Mouse (Mus musculus) 416B (cell line): ENCODE results near the gene Gprc5a.

Experiments
- DNase-seq: peaks from one replicate; pipeline ENCODE4 v3.0.0; 2011; ENCODE audit warnings: low read depth

Gene Gprc5a

DNA sequence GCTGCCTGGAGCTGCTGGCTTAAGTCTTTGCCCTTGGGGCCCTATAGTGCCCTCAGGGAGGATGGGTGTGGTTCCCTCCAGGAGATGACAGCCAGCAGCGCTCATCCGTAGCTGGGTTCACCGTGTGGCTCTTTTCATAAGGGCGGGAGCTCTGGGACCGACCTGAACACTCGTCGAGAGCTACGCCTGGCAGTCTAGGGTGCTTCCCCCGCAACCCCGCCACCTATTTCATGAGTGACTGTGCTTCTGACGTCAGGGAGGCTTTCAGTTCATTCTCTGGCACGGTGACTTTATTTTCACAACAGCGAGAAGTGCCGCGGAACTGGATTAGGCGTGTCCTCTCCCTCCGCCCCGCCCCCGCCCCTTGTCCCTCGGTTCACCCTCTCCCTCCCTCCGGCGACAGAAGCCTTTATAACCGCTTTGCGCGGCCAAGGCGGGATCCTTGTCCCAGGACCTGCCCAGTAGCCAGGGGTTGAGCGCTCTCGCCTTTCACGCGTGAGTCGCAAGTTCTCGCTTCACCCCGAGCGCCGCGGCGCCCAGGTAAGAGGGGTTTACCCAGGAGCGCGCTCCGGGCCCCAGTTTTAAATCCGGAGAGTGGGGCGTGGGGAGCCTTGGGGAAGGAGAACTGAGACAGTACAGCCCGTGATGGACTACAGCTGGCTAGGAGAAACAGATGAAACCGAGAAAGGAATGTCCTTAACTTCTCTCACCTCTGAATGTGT, at the start of gene Gprc5a:
Gene Gprc5a, plus strand, starts transcription at position 416 of the 722 bp plus-strand sequence.
- DNase-seq, result no peak

- peak; percentile 13 for DNase-seq
Measured at GRCm38 (mm10) chr6:135017211-135017610, 48.2 kb upstream of the Gprc5a start.

DNA sequence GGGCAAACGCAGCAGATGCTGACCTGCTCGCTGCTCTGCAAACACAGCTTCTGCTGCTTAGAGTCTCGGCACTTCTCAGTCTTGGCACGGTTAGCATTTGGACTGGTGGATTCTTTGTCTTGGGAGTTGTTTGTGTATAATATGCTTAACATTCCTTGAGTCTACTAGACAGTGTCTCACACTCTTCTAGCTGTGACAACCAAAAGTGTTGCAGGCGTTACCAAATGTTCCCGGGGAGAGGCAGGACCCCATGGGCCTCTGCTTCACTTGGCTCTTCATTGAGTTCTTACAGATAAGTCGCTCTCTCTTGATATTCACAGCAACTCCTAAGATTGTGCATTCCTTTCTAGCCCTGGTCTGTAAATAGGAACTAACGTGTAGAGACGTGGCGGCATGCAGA, 45.9 kb upstream of the Gprc5a start:
- DNase-seq, result no peak

DNA sequence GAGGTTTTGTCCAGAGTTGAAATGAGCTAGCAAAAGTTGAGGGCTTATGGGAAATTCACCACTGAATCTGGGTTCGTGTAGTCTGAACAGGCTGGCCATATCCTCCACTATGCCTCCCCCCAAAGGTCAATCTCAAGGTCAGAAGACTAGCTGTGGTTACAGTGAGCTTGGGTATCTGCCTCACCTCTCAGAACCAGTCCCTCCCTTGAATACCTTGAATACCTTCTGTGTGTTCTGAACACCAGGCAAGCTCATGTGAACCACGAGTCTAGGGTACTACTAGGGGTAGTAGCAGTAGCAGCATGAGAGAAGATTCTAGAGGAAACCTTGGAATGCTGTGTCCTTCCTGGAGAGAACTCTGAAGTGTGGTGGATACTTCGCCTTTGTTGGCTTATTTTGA, 43.8 kb upstream of the Gprc5a start:
- DNase-seq, result no peak

- DNase-seq, result no peak
Measured at GRCm38 (mm10) chr6:135023379-135023778, 42.1 kb upstream of the Gprc5a start.

GRCm38 (mm10) chr6:135024781-135025420, 40.5 kb upstream of the Gprc5a start:
- peak; percentile 54 for DNase-seq

DNA sequence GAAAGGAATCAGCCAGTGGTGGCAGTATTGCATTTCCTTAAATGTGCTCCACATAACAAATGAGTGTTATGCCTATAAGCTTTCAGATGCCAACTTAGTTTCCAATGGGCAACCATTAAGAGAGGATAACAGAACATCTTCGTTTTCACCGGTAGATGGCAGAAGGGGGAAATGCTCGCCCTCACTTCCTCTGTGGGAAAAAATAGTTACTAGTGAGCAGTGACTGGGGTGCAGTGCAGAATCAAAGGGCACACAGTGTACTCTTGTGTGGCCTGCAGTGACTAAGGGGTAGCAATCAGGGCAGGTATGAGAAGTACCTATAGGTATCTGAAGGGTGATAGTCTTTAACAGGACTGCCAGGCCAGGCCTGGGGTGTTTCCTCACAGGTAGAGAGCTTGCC, 39.2 kb upstream of the Gprc5a start:
- DNase-seq, result peak; percentile 69

DNA sequence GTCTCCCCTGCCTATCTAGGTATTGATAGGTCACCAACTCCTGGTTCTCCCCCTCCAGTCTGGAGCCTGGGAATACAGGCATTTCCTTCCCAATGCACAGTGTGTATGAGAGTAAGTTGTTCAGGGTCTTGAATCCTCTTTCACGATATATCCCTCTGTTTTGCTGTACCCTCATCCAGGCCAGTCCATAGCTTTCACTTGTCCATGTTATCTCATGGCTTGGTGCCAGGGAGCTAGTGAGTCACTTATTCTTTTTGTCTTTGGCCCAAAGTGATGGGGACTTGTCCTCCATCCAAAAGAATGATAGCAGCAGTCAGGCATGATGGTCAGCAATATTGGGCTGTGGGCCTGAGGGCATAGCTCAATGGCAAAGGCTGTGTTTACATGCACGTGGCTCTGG, 38.7 kb upstream of the Gprc5a start:
- peak; percentile 51 for DNase-seq

DNA sequence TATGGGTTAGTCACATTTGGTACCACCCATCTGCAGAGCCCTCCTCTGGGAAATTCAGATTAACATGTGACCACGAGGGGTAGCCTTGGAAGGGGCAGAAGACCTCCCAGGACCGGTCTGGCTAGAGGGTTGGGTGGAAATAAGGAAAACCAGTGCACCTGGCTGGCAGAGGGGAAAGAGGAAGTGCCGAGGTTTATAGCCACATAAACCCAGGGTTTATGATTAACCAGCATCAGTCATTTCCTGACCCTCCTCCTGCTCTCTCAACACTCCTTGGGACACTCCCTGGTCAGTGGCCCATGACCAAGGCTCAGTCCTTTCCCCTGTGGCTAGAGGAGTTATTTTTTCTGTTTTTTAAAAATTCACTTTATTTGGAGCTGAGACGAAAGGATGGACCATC, 36.2 kb upstream of the Gprc5a start:
- DNase-seq, result peak; percentile 57

- no peak for DNase-seq
Measured at GRCm38 (mm10) chr6:135038674-135039073, 26.8 kb upstream of the Gprc5a start.

DNA sequence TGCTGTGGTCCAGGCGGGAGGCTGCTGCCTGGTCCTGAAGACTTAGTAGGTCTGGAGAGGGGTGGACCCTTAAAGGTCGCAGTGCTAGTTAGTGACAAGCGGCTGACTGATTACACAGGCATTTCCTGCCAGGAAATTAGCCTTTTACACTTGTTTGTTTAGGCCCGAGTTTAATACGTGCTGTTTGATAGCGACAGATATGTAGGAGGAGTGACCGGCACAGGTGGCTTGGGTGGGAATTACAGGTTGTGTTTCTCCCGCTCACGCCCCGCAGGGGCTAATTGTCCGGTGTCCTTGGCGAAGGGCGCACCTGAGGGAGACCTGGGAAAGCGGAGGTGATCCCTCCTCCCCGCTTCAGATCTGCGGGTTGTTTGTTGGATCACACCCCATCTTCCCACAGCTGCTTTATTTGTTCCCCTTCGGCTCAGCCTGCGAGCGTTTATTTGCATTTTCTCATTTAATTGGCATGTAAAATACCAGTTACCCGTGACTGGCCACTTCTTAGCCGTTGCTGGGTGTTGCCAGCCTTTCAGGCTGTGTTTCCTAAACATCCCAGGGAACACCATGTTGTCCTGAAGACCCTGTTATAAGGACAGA, 25.1 kb upstream of the Gprc5a start:
- no peak for DNase-seq

GRCm38 (mm10) chr6:135041930-135042329, 23.5 kb upstream of the Gprc5a start:
- DNase-seq, result no peak

DNA sequence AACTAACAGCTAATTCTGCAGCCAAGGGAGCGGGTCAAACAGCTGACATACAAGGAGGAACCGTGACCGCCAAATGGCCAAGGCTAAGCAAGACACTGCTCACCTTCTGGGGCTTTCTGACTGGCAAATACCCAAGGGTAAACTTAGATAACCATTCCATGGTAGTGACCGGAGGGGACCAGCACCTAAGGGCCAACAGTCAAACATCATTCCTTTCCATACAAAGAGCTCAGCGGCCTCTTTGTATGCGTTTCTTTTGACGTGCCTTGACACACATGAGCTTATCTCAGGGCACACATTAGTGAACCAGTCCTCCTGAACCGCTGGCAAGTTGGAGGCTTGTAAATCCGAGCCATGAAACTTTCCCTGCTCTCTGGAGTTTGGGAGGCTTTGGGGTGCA, 18.2 kb upstream of the Gprc5a start:
- no peak for DNase-seq

DNA sequence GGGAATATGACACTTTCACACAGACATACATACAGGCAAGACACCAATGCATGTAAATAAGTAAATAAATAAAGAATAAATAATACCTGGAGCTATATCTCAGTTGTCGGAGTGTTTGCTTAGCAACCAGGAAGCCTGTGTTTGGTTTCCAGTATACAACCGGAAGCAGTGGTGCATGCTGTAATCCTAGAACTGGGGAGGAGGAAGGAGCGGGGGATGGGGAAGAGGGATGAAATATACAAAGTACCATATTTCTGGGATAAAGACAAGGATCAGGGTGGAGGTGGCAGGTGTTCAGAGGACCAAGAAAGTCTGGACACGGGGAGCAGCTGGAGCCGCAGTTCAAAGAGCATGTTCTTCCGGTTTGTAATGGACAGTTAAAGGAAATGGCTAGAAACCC, 16.9 kb upstream of the Gprc5a start:
- no peak for DNase-seq

DNA sequence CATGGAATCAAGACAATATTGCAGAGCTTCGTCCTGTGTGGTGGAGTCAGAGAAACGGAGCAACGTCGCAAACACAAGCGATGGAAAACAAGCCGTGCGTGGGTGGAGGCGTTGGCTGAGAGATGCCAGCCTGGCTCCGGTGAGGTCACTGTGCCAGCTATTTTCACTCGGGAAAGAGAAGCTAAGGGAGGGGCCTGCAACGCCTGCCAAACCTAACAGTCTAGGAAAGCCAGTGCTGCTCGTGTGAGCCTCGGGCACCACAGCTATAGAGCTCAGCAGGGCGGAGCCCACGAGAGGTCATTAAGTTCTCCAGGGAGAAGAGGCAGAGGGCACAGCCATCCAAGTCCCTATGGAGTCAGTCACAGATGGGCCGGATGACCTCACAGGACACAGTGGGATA, 16.5 kb upstream of the Gprc5a start:
- DNase-seq, result no peak

GRCm38 (mm10) chr6:135053789-135054188, 11.7 kb upstream of the Gprc5a start:
- DNase-seq, result no peak

DNA sequence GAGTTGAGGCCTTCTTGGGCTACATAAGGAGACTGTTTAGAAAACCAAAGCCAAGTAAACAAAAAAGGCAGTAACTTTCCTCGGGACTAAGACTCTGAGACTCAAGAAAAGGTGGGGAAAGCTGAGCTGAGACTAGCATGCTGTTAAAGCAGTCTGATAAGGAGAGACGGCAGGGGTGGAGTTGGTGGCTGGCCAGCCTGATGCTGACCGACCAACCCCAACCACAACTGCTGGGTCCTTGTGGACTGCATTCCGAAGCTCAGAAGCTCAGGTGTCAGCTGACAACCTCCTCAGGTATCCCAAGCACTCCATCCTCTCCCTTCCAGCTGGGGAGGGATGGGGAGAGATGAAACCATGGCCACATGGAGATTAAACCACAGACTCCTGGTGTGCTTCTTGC, 9.6 kb upstream of the Gprc5a start:
- DNase-seq, result no peak

DNA sequence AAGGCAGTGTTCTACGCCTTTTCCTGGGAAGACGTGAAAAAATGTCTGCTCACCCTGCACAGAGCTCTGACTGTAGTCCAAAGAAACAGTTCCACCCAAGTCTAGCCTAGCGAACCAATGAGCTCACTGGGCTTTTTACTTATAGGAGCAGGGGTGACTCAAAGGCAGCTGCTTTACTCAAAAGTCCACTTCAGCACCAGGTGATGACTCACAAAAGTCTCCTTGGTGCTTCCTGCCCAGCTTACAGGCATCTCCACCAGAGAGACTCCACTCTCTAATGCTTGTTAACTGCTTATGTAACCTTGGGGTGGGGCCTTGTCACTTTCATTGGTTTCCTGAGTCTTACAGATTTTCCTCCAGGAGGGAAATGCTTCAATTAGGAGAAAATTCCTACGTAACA, 4.7 kb upstream of the Gprc5a start:
- peak; percentile 52 for DNase-seq

GRCm38 (mm10) chr6:135064621-135065020, 830 bp upstream of the Gprc5a start:
- DNase-seq, result no peak

- no peak for DNase-seq
Measured at GRCm38 (mm10) chr6:135066795-135067445, 1.5 kb downstream of the Gprc5a start.

DNA sequence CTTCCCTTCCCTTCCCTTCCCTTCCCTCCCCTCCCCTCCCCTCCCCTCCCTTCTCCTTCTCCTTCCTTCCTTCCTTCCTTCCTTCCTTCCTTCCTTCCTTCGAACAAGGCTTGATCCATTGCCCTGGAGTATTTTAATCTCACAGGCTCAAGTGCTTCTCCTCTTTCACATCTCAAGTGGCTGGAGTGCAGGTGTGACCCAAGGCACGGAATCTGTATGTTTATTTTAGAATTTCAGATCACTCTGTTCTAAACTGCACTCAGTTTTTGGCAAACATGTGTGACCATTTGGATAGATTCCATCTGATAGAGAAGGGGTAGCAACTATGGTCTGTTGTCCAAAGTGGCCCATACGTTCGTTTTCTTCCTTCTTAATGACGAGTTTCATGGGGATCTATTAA, 2.8 kb downstream of the Gprc5a start:
- no peak for DNase-seq

DNA sequence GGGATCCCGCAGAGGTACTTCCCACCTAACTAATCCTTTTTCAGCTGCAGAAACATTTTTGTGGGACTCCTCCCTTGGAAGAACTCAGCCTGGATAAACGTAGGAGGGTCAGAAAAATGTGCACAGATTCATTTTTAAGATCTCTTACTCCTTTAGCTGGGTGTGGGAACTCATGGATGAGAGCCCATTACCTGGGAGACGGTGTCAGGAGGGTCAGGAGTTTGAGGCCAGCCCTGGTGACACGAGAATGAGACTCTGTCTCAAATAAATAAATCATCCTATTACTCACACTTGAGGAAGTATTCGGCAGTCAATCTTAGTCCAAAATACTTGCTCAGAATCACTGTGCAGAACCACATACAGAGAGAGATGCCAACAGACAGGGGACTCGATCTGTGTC, 4.4 kb downstream of the Gprc5a start:
- no peak for DNase-seq

DNA sequence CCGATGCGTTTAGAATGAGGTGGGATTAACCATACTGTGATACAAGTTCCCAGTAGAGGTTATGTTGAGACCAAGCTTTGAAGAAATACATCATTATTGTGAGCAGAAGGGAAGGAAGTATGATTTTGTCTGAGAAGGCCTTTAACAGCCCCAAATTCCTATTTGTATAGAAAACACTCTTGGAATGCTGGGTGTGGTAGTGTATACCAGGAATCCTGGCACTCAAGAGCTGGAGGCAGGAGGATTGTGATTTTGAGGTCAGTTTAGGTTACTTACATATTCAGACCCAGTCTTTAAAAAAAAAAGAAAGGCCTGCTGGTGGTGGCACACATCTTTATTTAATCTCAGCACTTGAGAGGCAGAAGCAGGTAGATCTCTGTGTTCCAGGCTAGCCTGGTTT, 4.9 kb downstream of the Gprc5a start:
- no peak for DNase-seq
